Mouse (Mus musculus) liver, embryonic 16.5 days (tissue): ENCODE data around the gene Apoh. TPM values are rescaled to one million over a fixed set of nuclear protein-coding genes. Genes with fewer than 3 reads are reported as not detected.

Source experiments
- ATAC-seq: fragments of 200-750 bp; cut with Nextera tagmentation; 2 replicates; pipeline ENCODE4 v1.8.0; 2017; ENCODE audit warnings: low read depth, mild to moderate bottlenecking, moderate number of reproducible peaks, moderate library complexity
- H3K27ac ChIP-seq: fragments of 300-500 bp; sonication (generic); 2 replicates; pipeline ENCODE4 v1.5.1; 2014; ENCODE audit warnings: mild to moderate bottlenecking, low read length
- H3K27me3 ChIP-seq: fragments of 300-500 bp; sonication (generic); 2 replicates; pipeline ENCODE4 v1.6.1; 2014; ENCODE audit warnings: low read depth, low read length, mixed read lengths; ENCODE audit not compliant: control insufficient read depth, insufficient read depth
- H3K36me3 ChIP-seq: fragments of 300-500 bp; sonication (generic); 2 replicates; pipeline ENCODE4 v1.6.1; 2014; ENCODE audit warnings: mild to moderate bottlenecking; ENCODE audit not compliant: control insufficient read depth, insufficient read depth
- H3K4me1 ChIP-seq: fragments of 300-500 bp; sonication (generic); 2 replicates; pipeline ENCODE4 v1.6.1; 2014; ENCODE audit warnings: low read depth, low read length, mixed read lengths; ENCODE audit not compliant: control insufficient read depth
- H3K4me2 ChIP-seq: fragments of 300-500 bp; sonication (generic); 2 replicates; pipeline ENCODE4 v1.6.1; 2014; ENCODE audit warnings: low read depth, low read length, mixed read lengths
- H3K4me3 ChIP-seq: fragments of 300-500 bp; sonication (generic); 2 replicates; pipeline ENCODE4 v1.5.1; 2014; ENCODE audit warnings: low read depth, mild to moderate bottlenecking, low read length
- H3K9ac ChIP-seq: fragments of 300-500 bp; sonication (generic); 2 replicates; pipeline ENCODE4 v1.6.1; 2014; ENCODE audit warnings: low read depth, low read length
- H3K9me3 ChIP-seq: fragments of 300-500 bp; sonication (generic); replicated peaks from 2 replicates; pipeline ENCODE4 v1.6.1; 2016; ENCODE audit warnings: low read length; ENCODE audit not compliant: control insufficient read depth
- WGBS: fragments of 180-500 bp; shearing (Covaris S2); extraction: QIAGEN DNeasy Blood & Tissue Kit; methylation state at CpG from one replicate; pipeline ENCODE4 v1.1.7; 2014; ENCODE audit not compliant: insufficient replicate concordance; 5-methylcytosine and 5-hydroxymethylcytosine counted together
- polyA plus RNA-seq: library from polyadenylated mRNA; unstranded; fragments of >200 nt; fragmentation: Nextera tagmentation; extraction: Ambion mirVana; gene quantifications from 2 replicates; pipeline ENCODE4 v1.2.1, GENCODE M21; 2015

Apoh gene
- polyA plus RNA-seq, 1 experiment from 2014 or later, result 1,131 TPM

GRCm38 (mm10) chr11:108358911-108359310 lies 15.8 kb downstream of the Apoh start:
- 69% methylated on average over 6 of the region's 6 CpGs for WGBS
- no peaks in the 10 kb centered on the region for H3K27me3 ChIP-seq
- H3K4me1 ChIP-seq, result no peaks in the 10 kb centered on the region; the same call in 1 of the 2 replicates
- H3K9ac ChIP-seq, result no peak overlapping the region
- H3K27ac ChIP-seq, result no peak overlapping the region
- H3K4me3 ChIP-seq, result no peak overlapping the region
- H3K4me2 ChIP-seq, result no peak overlapping the region
- no peak for ATAC-seq
- H3K36me3 ChIP-seq, result no peaks in the 10 kb centered on the region
- no peaks in the 10 kb centered on the region for H3K9me3 ChIP-seq

- 26% methylated on average over 4 of the region's 4 CpGs for WGBS
- H3K27ac ChIP-seq, result no peak overlapping the region
- no peaks in the 10 kb centered on the region for H3K36me3 ChIP-seq
- H3K9ac ChIP-seq, result no peak overlapping the region
- H3K4me1 ChIP-seq, result no peaks in the 10 kb centered on the region; the same call in 1 of the 2 replicates
- H3K4me2 ChIP-seq, result no peak overlapping the region
- H3K27me3 ChIP-seq, result no peaks in the 10 kb centered on the region
- ATAC-seq, result no peak
- no peak overlapping the region for H3K4me3 ChIP-seq
- H3K9me3 ChIP-seq, result no peaks in the 10 kb centered on the region
These were observed 17.8 kb downstream of the Apoh start for GRCm38 (mm10) chr11:108360983-108361382.

- no peak for ATAC-seq
- no peaks in the 10 kb centered on the region for H3K36me3 ChIP-seq
- 53% methylated on average over 5 of the region's 5 CpGs for WGBS
These were observed 19.8 kb downstream of the Apoh start for GRCm38 (mm10) chr11:108362965-108363364.

GRCm38 (mm10) chr11:108363991-108364390 lies 20.8 kb downstream of the Apoh start:
- Histone ChIP-seq H3K27ac (no peak overlapping the region), H3K36me3 (no peaks in the 10 kb centered on the region), H3K4me3 (no peak overlapping the region), H3K4me2 (no peak overlapping the region), H3K9me3 (no peaks in the 10 kb centered on the region), H3K9ac (no peak overlapping the region), H3K4me1 (no peaks in the 10 kb centered on the region; the same call in 1 of the 2 replicates), H3K27me3 (no peaks in the 10 kb centered on the region)
- ATAC-seq, result no peak
- 61% methylated on average over 4 of the region's 4 CpGs for WGBS

More at GRCm38 (mm10) chr11:108362965-108363364, 19.8 kb downstream of the Apoh start:
- no peak overlapping the region for H3K4me2 ChIP-seq
- H3K9ac ChIP-seq, result no peak overlapping the region
- H3K9me3 ChIP-seq, result no peaks in the 10 kb centered on the region
- H3K4me3 ChIP-seq, result no peak overlapping the region
- no peaks in the 10 kb centered on the region; the same call in 1 of the 2 replicates for H3K4me1 ChIP-seq
- no peaks in the 10 kb centered on the region for H3K27me3 ChIP-seq
- H3K27ac ChIP-seq, result no peak overlapping the region

- Histone ChIP-seq H3K27ac (no peak overlapping the region), H3K4me1 (no peaks in the 10 kb centered on the region; the same call in 1 of the 2 replicates), H3K4me3 (no peak overlapping the region), H3K36me3 (no peaks in the 10 kb centered on the region), H3K9me3 (no peaks in the 10 kb centered on the region), H3K27me3 (no peaks in the 10 kb centered on the region), H3K4me2 (no peak overlapping the region), H3K9ac (no peak overlapping the region)
- 26% methylated on average over 5 of the region's 7 CpGs for WGBS
- no peak for ATAC-seq
These were observed 21.9 kb downstream of the Apoh start for GRCm38 (mm10) chr11:108364945-108365589.

- H3K27me3 ChIP-seq, result no peaks in the 10 kb centered on the region
- H3K4me3 ChIP-seq, result no peak overlapping the region
- no peaks in the 10 kb centered on the region; the same call in 1 of the 2 replicates for H3K4me1 ChIP-seq
- no peak overlapping the region for H3K27ac ChIP-seq
- no peaks in the 10 kb centered on the region for H3K9me3 ChIP-seq
- H3K36me3 ChIP-seq, result no peaks in the 10 kb centered on the region
- H3K4me2 ChIP-seq, result no peak overlapping the region
- peak; percentile 24; the same call in 1 of the 2 replicates for ATAC-seq
- H3K9ac ChIP-seq, result no peak overlapping the region
- WGBS, result 42% methylated on average over 7 of the region's 7 CpGs
These were observed 22.4 kb downstream of the Apoh start for GRCm38 (mm10) chr11:108365600-108365999.

- Histone ChIP-seq H3K9ac (no peak overlapping the region), H3K27me3 (no peaks in the 10 kb centered on the region), H3K4me3 (no peak overlapping the region), H3K27ac (no peak overlapping the region), H3K4me1 (no peaks in the 10 kb centered on the region), H3K4me2 (no peak overlapping the region), H3K36me3 (no peaks in the 10 kb centered on the region), H3K9me3 (no peaks in the 10 kb centered on the region)
- 32% methylated on average over 1 of the region's 1 CpGs for WGBS
- no peak for ATAC-seq
These were observed 23.9 kb downstream of the Apoh start for GRCm38 (mm10) chr11:108367046-108367445.

GRCm38 (mm10) chr11:108376815-108377214 lies 33.7 kb downstream of the Apoh start:
- Histone ChIP-seq H3K9me3 (no peaks in the 10 kb centered on the region), H3K4me1 (no peaks in the 10 kb centered on the region), H3K27me3 (no peaks in the 10 kb centered on the region), H3K9ac (no peak overlapping the region), H3K27ac (no peak overlapping the region), H3K36me3 (no peaks in the 10 kb centered on the region), H3K4me3 (no peak overlapping the region), H3K4me2 (no peak overlapping the region)
- 49% methylated on average over 7 of the region's 7 CpGs for WGBS
- no peak for ATAC-seq

GRCm38 (mm10) chr11:108377680-108378362 lies 34.7 kb downstream of the Apoh start:
- Histone ChIP-seq H3K9me3 (no peaks in the 10 kb centered on the region), H3K4me3 (no peak overlapping the region), H3K36me3 (no peaks in the 10 kb centered on the region), H3K27ac (no peak overlapping the region), H3K9ac (no peak overlapping the region), H3K4me1 (no peaks in the 10 kb centered on the region), H3K27me3 (no peaks in the 10 kb centered on the region), H3K4me2 (no peak overlapping the region)
- 28% methylated on average over 19 of the region's 19 CpGs for WGBS
- peak; percentile 63 for ATAC-seq
